Mouse (Mus musculus) forebrain, embryonic 15.5 days (tissue): ENCODE measurements around the gene Bco1. TPM values are rescaled to one million over a fixed set of nuclear protein-coding genes. Genes with fewer than 3 reads are reported as not detected.

ENCODE experiments used
- ATAC-seq: fragments of 200-750 bp; cut with Nextera tagmentation; replicated peaks from 2 replicates; pipeline ENCODE4 v1.8.0; 2017; ENCODE audit warnings: mild to moderate bottlenecking, moderate TSS enrichment, moderate library complexity
- H3K27ac ChIP-seq: fragments of 300-500 bp; sonication (generic); replicated peaks from 2 replicates; pipeline ENCODE4 v1.5.1; 2015; ENCODE audit warnings: mild to moderate bottlenecking, inconsistent platforms
- H3K27me3 ChIP-seq: fragments of 300-500 bp; sonication (generic); 2 replicates; pipeline ENCODE4 v1.6.1; 2015; ENCODE audit warnings: inconsistent platforms
- H3K36me3 ChIP-seq: fragments of 300-500 bp; sonication (generic); 2 replicates; pipeline ENCODE4 v1.6.1; 2015; ENCODE audit warnings: mild to moderate bottlenecking, inconsistent platforms
- H3K4me1 ChIP-seq: fragments of 300-500 bp; sonication (generic); 2 replicates; pipeline ENCODE4 v1.6.1; 2015; ENCODE audit warnings: inconsistent platforms
- H3K4me2 ChIP-seq: fragments of 300-500 bp; sonication (generic); replicated peaks from 2 replicates; pipeline ENCODE4 v1.6.1; 2015; ENCODE audit warnings: mild to moderate bottlenecking, inconsistent platforms
- H3K4me3 ChIP-seq: fragments of 300-500 bp; sonication (generic); 2 replicates; pipeline ENCODE4 v1.5.1; 2015; ENCODE audit warnings: mild to moderate bottlenecking, inconsistent platforms
- H3K9ac ChIP-seq: fragments of 300-500 bp; sonication (generic); replicated peaks from 2 replicates; pipeline ENCODE4 v1.6.1; 2015; ENCODE audit warnings: mild to moderate bottlenecking, inconsistent platforms
- H3K9me3 ChIP-seq: fragments of 300-500 bp; sonication (generic); 2 replicates; pipeline ENCODE4 v1.6.1; 2016; ENCODE audit warnings: inconsistent platforms
- WGBS: fragments of 180-500 bp; shearing (Covaris S2); methylation state at CpG from one replicate; pipeline ENCODE4 v1.1.7; 2015; ENCODE audit warnings: mixed read lengths; 5-methylcytosine and 5-hydroxymethylcytosine counted together
- polyA plus RNA-seq: library from polyadenylated mRNA; unstranded; fragments of >200 nt; fragmentation: Nextera tagmentation; extraction: Ambion mirVana; gene quantifications from 2 replicates; pipeline ENCODE4 v1.2.1, GENCODE M21; 2015

Gene Bco1
- polyA plus RNA-seq, 1 experiment from 2014 or later = 0.11 TPM

DNA sequence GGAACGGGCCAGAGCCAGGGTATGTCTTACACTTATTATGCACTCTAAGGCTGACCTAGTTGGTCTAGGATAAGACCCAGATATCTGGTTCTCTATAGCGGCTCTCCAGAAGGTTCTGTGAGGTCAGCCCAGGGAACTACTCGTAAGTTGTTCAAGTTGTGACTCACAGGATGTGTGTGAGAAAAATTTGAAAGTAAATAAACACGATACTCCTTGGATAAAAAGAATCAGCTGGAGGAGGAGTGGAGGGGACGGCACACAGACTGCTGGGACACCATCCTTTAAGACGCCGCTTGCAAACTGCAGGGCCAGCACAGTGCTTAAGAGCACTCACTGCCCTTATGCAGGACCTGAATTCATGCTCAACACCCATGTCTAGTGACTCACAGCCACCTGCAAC lies 81.6 kb downstream of the Bco1 start:
- Histone ChIP-seq H3K27me3 (no peaks in the 10 kb centered on the region), H3K36me3 (no peaks in the 10 kb centered on the region), H3K4me3 (no peak overlapping the region), H3K9me3 (no peaks in the 10 kb centered on the region), H3K9ac (no peak overlapping the region), H3K4me1 (no peaks in the 10 kb centered on the region; the same call in 1 of the 2 replicates), H3K4me2 (no peak overlapping the region), H3K27ac (no peak overlapping the region)
- no peak for ATAC-seq
- 85% methylated on average over 7 of the region's 7 CpGs for WGBS

DNA sequence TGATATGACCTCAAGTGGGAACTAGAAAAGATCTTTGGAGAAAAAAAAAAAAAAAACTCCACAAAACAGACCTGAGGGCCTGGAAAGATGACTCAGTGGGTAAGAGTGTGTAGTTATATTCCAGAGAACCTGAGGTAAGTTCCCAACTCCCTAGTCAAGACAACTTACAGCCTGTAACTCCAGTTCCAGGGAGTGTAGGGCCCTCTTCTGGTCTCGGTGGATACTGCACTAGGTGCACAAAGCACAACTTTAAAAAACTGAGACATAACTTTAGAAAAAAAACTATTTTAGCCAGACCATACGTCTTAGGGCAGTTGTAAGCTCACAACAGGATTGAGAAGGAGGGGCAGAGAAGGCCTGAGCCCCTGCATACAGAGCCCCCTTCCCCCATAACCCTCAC lies 82.4 kb downstream of the Bco1 start:
- Histone ChIP-seq H3K4me2 (no peak overlapping the region), H3K27ac (no peak overlapping the region), H3K9me3 (no peaks in the 10 kb centered on the region), H3K36me3 (no peaks in the 10 kb centered on the region), H3K4me1 (no peaks in the 10 kb centered on the region), H3K4me3 (no peak overlapping the region), H3K27me3 (no peaks in the 10 kb centered on the region), H3K9ac (no peak overlapping the region)
- WGBS = 81% methylated on average over 2 of the region's 2 CpGs
- no peak for ATAC-seq

DNA sequence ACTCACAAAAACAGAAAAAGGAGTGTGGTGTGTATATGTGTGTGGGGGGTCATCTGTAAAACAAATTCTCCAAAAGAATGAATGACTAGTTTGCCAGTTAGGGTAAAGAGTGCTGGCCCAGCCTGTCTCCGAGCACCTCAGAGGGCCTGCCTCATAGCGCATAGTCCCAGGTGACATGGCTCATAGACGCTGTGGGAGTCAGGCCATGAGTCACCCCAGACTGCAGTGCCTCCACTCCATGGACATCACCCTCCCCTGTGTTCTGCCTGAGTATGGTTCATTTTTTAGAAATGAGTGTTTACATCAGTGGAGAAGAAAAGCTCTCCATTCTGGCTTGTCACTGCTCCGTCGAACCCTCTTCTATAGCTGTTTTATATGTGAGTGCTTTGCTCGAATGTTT lies 83.0 kb downstream of the Bco1 start:
- no peak for ATAC-seq
- WGBS = 95% methylated on average over 6 of the region's 6 CpGs
- no peaks in the 10 kb centered on the region for H3K4me1 ChIP-seq
- no peak overlapping the region for H3K9ac ChIP-seq
- peaks cover under 1% of the 10 kb centered on the region; the same call in 1 of the 2 replicates for H3K36me3 ChIP-seq
- no peaks in the 10 kb centered on the region for H3K27me3 ChIP-seq
- H3K27ac ChIP-seq = no peak overlapping the region
- no peak overlapping the region for H3K4me2 ChIP-seq
- no peaks in the 10 kb centered on the region for H3K9me3 ChIP-seq
- no peak overlapping the region for H3K4me3 ChIP-seq

- ATAC-seq = no peak
- H3K4me2 ChIP-seq = no peak overlapping the region
- no peak overlapping the region for H3K27ac ChIP-seq
- no peaks in the 10 kb centered on the region for H3K4me1 ChIP-seq
- H3K4me3 ChIP-seq = no peak overlapping the region
- no peaks in the 10 kb centered on the region for H3K27me3 ChIP-seq
- H3K36me3 ChIP-seq = peaks cover 14% of the 10 kb centered on the region; the same call in 1 of the 2 replicates
- no peaks in the 10 kb centered on the region for H3K9me3 ChIP-seq
- no peak overlapping the region for H3K9ac ChIP-seq
- 98% methylated on average over 4 of the region's 4 CpGs for WGBS
Measured at GRCm38 (mm10) chr8:117182746-117183145, 87.1 kb downstream of the Bco1 start.

Other genes starting within 250 kb of the Bco1 start
- gene Cmc2, start 174.4 kb upstream of the Bco1 start, polyA plus RNA-seq = 40.7 and 41.2 TPM in 2 replicates
- gene Cenpn, start 174.1 kb upstream of the Bco1 start, polyA plus RNA-seq = 17.1 and 17.8 TPM in 2 replicates
- gene Atmin, start 152.5 kb upstream of the Bco1 start, polyA plus RNA-seq = 16.7 and 17.3 TPM in 2 replicates
- gene 1700030J22Rik, start 116.9 kb upstream of the Bco1 start, polyA plus RNA-seq = 5.1 and 5.9 TPM in 2 replicates
- 78.3 and 83.0 TPM in 2 replicates for gene Gcsh, start 102.3 kb upstream of the Bco1 start, polyA plus RNA-seq
- gene Pkd1l2, start 13.4 kb upstream of the Bco1 start, polyA plus RNA-seq = not detected in 2 replicates
- 3.2 and 3.5 TPM in 2 replicates for gene Gan, start 62.3 kb downstream of the Bco1 start, polyA plus RNA-seq
- gene Cmip, start 161.2 kb downstream of the Bco1 start, polyA plus RNA-seq = 83.8 and 113 TPM in 2 replicates